Mouse (Mus musculus) hindbrain, embryonic 14.5 days (tissue): Measurements from ENCODE around the gene Rhox3f. TPM values are rescaled to one million over a fixed set of nuclear protein-coding genes. Genes with fewer than 3 reads are reported as not detected.
"Not testable (repeated sequence)": the region's sequence is repeated elsewhere in the genome, so short reads cannot be mapped to it uniquely, and the experiment has no call there.

Source experiments
- ATAC-seq: fragments of 200-750 bp; cut with Nextera tagmentation; 2 replicates; pipeline ENCODE4 v1.8.0; 2017; ENCODE audit warnings: moderate number of reproducible peaks, mild to moderate bottlenecking, moderate TSS enrichment, moderate library complexity; ENCODE audit not compliant: low FRiP score
- DNase-seq: peaks from one replicate; pipeline ENCODE4 v3.0.0-alpha.2; 2015; ENCODE audit warnings: low spot score
- H3K27ac ChIP-seq: fragments of 300-500 bp; sonication (generic); 2 replicates; pipeline ENCODE4 v1.5.1; 2014; ENCODE audit warnings: mild to moderate bottlenecking, moderate library complexity
- H3K27me3 ChIP-seq: fragments of 300-500 bp; sonication (generic); 2 replicates; pipeline ENCODE4 v1.6.1; 2014; ENCODE audit warnings: mild to moderate bottlenecking, low read length, mixed read lengths; ENCODE audit not compliant: control insufficient read depth, insufficient read depth
- H3K36me3 ChIP-seq: fragments of 300-500 bp; sonication (generic); replicated peaks from 2 replicates; pipeline ENCODE4 v1.6.1; 2014; ENCODE audit not compliant: control insufficient read depth, insufficient read depth
- H3K4me1 ChIP-seq: fragments of 300-500 bp; sonication (generic); replicated peaks from 2 replicates; pipeline ENCODE4 v1.6.1; 2014; ENCODE audit warnings: antibody characterized with exemption, low read length, mixed read lengths; ENCODE audit not compliant: control insufficient read depth, insufficient read depth
- H3K4me2 ChIP-seq: fragments of 300-500 bp; sonication (generic); replicated peaks from 2 replicates; pipeline ENCODE4 v1.6.1; 2014; ENCODE audit warnings: mild to moderate bottlenecking, moderate library complexity
- H3K4me3 ChIP-seq: fragments of 300-500 bp; sonication (generic); replicated peaks from 2 replicates; pipeline ENCODE4 v1.5.1; 2014; ENCODE audit warnings: mild to moderate bottlenecking, low read length
- H3K9ac ChIP-seq: fragments of 300-500 bp; sonication (generic); 2 replicates; pipeline ENCODE4 v1.6.1; 2014
- H3K9me3 ChIP-seq: fragments of 300-500 bp; sonication (generic); 2 replicates; pipeline ENCODE4 v1.6.1; 2016; ENCODE audit warnings: low read length; ENCODE audit not compliant: control insufficient read depth
- WGBS: fragments of 180-500 bp; shearing (Covaris S2); extraction: QIAGEN DNeasy Blood & Tissue Kit; methylation state at CpG from one replicate; pipeline ENCODE4 v1.1.7; 2014; 5-methylcytosine and 5-hydroxymethylcytosine counted together
- polyA plus RNA-seq: library from polyadenylated mRNA; unstranded; fragments of >200 nt; fragmentation: Nextera tagmentation; extraction: Ambion mirVana; gene quantifications from 2 replicates; pipeline ENCODE4 v1.2.1, GENCODE M21; 2014

The Rhox3f gene
- not detected in 2 replicates for polyA plus RNA-seq

GRCm38 (mm10) chrX:37580692-37581091, at the start of gene Rhox3f:
Gene Rhox3f, plus strand, starts transcription at chrX:37580992.
- H3K4me2 ChIP-seq, H3K9me3 ChIP-seq, H3K9ac ChIP-seq, DNase-seq, H3K27me3 ChIP-seq, H3K4me3 ChIP-seq, H3K27ac ChIP-seq, H3K36me3 ChIP-seq, H3K4me1 ChIP-seq, ATAC-seq: not testable (repeated sequence)

GRCm38 (mm10) chrX:37541719-37542118, 39.1 kb upstream of the Rhox3f start, which contains the start of gene Rhox3e:
Gene Rhox3e, plus strand, starts transcription at chrX:37542019.
- H3K27ac ChIP-seq, H3K27me3 ChIP-seq, DNase-seq, ATAC-seq, H3K9ac ChIP-seq, H3K36me3 ChIP-seq, H3K4me1 ChIP-seq, H3K4me2 ChIP-seq, H3K9me3 ChIP-seq, H3K4me3 ChIP-seq: not testable (repeated sequence)
- WGBS = no CpG with 5 or more reads among the region's 4 CpGs

- H3K4me2 ChIP-seq, H3K9me3 ChIP-seq, H3K4me1 ChIP-seq, H3K27me3 ChIP-seq, H3K27ac ChIP-seq, ATAC-seq, H3K4me3 ChIP-seq, H3K9ac ChIP-seq, H3K36me3 ChIP-seq, DNase-seq: not testable (repeated sequence)
- WGBS = 99% methylated on average over 9 of the region's 18 CpGs
Observed at GRCm38 (mm10) chrX:37557112-37557511, 23.7 kb upstream of the Rhox3f start, which contains the start of gene Rhox4e. Gene Rhox4e, plus strand, starts transcription at chrX:37557412.

GRCm38 (mm10) chrX:37571105-37571504, 9.7 kb upstream of the Rhox3f start, which contains the start of gene Rhox2f:
Gene Rhox2f, plus strand, starts transcription at chrX:37571405.
- H3K27ac ChIP-seq, H3K9me3 ChIP-seq, DNase-seq, H3K9ac ChIP-seq, H3K36me3 ChIP-seq, H3K4me1 ChIP-seq, H3K27me3 ChIP-seq, H3K4me2 ChIP-seq, H3K4me3 ChIP-seq, ATAC-seq: not testable (repeated sequence)
- WGBS = 90% methylated on average over 6 of the region's 8 CpGs

GRCm38 (mm10) chrX:37572638-37573037, 8.2 kb upstream of the Rhox3f start:
- 63% methylated on average over 2 of the region's 2 CpGs for WGBS
- not testable (repeated sequence) for H3K4me2 ChIP-seq, H3K27me3 ChIP-seq, H3K4me3 ChIP-seq, DNase-seq, H3K9ac ChIP-seq, ATAC-seq, H3K4me1 ChIP-seq, H3K27ac ChIP-seq, H3K9me3 ChIP-seq, H3K36me3 ChIP-seq

GRCm38 (mm10) chrX:37607604-37608003, 26.8 kb downstream of the Rhox3f start, which contains the start of gene Rhox4f:
Gene Rhox4f, minus strand, starts transcription at chrX:37607704.
- not testable (repeated sequence) for DNase-seq, H3K4me3 ChIP-seq, H3K4me1 ChIP-seq, H3K27me3 ChIP-seq, ATAC-seq, H3K27ac ChIP-seq, H3K9me3 ChIP-seq, H3K9ac ChIP-seq, H3K36me3 ChIP-seq, H3K4me2 ChIP-seq
- WGBS = 94% methylated on average over 10 of the region's 19 CpGs

GRCm38 (mm10) chrX:37628512-37628911, 47.7 kb downstream of the Rhox3f start, which contains the start of gene Rhox3g:
Gene Rhox3g, minus strand, starts transcription at chrX:37628612.
- H3K36me3 ChIP-seq, H3K9ac ChIP-seq, DNase-seq, H3K27ac ChIP-seq, H3K9me3 ChIP-seq, H3K4me2 ChIP-seq, H3K4me1 ChIP-seq, ATAC-seq, H3K27me3 ChIP-seq, H3K4me3 ChIP-seq: not testable (repeated sequence)
- 85% methylated on average over 2 of the region's 2 CpGs for WGBS

Other genes with a start within 250 kb of the Rhox3f start
- not detected in 2 replicates for gene Rhox3a2, start 201.0 kb upstream of the Rhox3f start, polyA plus RNA-seq
- gene Rhox4a2, start 190.1 kb upstream of the Rhox3f start, polyA plus RNA-seq = not detected in 2 replicates
- not detected in 2 replicates for gene Rhox2b, start 168.9 kb upstream of the Rhox3f start, polyA plus RNA-seq
- gene Rhox4b, start 148.5 kb upstream of the Rhox3f start, polyA plus RNA-seq = not detected in 2 replicates
- gene Rhox2c, start 127.3 kb upstream of the Rhox3f start, polyA plus RNA-seq = not detected in 2 replicates
- not detected in 2 replicates for gene Rhox3c, start 122.4 kb upstream of the Rhox3f start, polyA plus RNA-seq
- gene Rhox4c, start 100.7 kb upstream of the Rhox3f start, polyA plus RNA-seq = not detected in 2 replicates
- gene Rhox2d, start 87.6 kb upstream of the Rhox3f start, polyA plus RNA-seq = not detected in 2 replicates
- gene Rhox4d, start 66.6 kb upstream of the Rhox3f start, polyA plus RNA-seq = not detected in 2 replicates
- not detected in 2 replicates for gene Rhox2e, start 50.5 kb upstream of the Rhox3f start, polyA plus RNA-seq
- not detected in 2 replicates for gene Rhox3e, start 39.0 kb upstream of the Rhox3f start, polyA plus RNA-seq
- not detected in 2 replicates for gene Rhox4e, start 23.6 kb upstream of the Rhox3f start, polyA plus RNA-seq
- not detected in 2 replicates for gene Rhox2f, start 9.6 kb upstream of the Rhox3f start, polyA plus RNA-seq
- gene Rhox4f, start 26.7 kb downstream of the Rhox3f start, polyA plus RNA-seq = not detected in 2 replicates
- gene Rhox3g, start 47.6 kb downstream of the Rhox3f start, polyA plus RNA-seq = not detected in 2 replicates
- gene Rhox2g, start 62.5 kb downstream of the Rhox3f start, polyA plus RNA-seq = not detected in 2 replicates
- not detected in 2 replicates for gene Rhox4g, start 70.3 kb downstream of the Rhox3f start, polyA plus RNA-seq
- gene Rhox3h, start 87.8 kb downstream of the Rhox3f start, polyA plus RNA-seq = not detected in 2 replicates
- not detected in 2 replicates for gene Rhox2h, start 92.3 kb downstream of the Rhox3f start, polyA plus RNA-seq
- 0.59 and 0.67 TPM in 2 replicates for gene Rhox5, start 223.8 kb downstream of the Rhox3f start, polyA plus RNA-seq
- gene Rhox6, start 245.9 kb downstream of the Rhox3f start, polyA plus RNA-seq = not detected in 2 replicates